Mouse (Mus musculus): Measurements from ENCODE around the gene Gm42674.

Gene Gm42674

DNA sequence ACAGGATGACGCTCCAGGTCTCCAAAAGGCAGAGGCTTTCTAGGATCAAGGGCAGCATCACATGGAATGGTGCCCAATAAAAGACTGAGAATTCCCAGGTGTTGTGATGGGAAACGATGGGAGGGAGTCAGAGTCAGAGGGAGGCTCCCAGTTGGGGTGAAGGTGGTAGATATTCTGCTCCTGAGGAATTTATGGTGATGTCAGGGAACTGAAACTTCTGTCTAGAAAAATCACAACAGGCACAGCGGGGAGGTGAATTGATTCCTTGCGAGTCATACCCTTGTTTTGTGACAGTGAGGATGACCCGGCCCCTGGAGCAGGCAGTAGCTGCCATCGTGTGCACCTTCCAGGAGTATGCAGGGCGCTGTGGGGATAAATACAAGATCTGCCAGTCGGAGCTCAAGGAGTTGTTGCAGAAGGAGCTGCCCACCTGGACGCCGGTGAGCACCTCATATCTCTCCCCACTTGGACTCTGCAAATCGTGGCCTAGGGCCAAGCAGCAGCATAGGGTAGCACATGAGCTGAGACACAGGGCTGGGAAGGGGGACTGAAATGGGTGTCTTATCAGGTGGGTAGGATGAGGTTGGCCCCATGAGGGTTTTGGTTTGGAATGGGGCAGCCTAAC, at the start of gene Gm42674:
Gene Gm42674, plus strand, starts transcription at position 419 of the 625 bp plus-strand sequence.
- DNase-seq (ENCODE audit: low spot score in 2 of 2): no peak

DNA sequence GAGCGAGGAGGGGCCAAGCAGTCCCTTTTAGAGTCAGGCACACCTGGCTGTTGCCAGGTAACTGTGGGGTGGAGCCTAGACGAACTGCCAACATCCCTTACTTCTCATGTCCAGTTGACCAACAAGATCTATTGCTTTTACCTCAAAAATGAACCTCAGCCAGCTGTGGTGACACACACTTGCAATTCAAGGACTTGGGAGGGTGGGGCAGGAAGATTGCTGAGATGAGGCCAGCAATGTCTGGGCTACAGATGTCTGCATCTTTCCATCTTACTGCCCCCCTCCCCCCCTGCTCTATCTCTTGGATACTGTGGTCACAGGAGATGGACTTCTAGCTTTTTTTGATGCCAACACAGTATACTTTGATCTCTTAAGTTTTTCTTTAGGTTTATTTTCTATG, 49.5 kb upstream of the Gm42674 start:
- no peak for DNase-seq (ENCODE audit: low spot score in 2 of 2)

DNA sequence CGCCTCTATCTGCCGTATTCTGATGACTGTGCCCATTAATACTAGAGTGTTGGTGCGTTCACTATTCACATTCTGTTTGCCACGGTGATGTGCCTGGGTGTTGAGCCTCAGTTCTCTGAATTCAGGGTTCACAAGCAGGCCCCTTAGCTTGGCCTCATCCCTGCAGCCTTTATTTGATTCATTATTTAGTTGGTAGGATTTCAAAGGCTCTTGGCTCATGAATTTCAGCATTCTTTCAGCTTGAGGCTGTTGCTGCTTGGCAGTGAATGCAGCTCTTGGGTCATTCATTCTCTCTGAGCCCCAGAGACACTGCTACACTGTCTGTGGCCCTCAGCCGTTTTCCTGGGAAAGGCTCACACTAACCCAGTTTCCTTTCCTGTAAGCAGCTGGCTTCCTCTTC, 45.8 kb upstream of the Gm42674 start:
- no peak for DNase-seq (ENCODE audit: low spot score in 2 of 2)

DNA sequence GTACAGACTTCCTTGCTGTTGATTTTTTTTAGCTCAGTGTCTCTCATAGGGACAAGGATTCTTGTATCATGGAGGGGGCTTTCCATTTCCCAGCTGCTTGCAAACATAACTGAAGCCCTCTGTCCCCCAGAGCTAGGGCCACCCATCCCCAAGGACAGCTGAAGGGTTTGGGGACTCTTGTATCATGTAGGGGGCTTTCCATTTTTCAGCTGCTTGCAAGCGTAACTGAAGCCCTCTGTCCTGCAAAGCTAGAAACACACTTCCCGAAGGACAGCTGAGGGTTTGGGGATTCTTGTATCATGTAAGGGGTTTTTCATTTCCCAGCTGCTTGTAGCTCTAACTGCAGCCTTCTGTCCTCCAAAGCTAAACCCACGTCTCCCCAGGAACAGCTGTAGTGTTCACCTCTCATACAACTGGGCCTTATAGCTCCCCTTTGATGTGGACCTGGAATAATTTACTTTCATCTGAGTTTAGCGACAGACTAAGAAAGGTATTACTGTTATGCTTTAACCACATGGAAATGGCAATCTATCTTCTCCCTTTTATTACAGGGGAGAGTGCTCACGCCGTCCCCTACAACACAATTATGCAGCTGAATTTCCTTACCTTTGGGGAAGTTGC, 41.6 kb upstream of the Gm42674 start, which contains the start of gene S100a3:
Gene S100a3, plus strand, starts transcription at position 571 of the 621 bp plus-strand sequence.
- no peak for DNase-seq (ENCODE audit: low spot score in 2 of 2)

DNA sequence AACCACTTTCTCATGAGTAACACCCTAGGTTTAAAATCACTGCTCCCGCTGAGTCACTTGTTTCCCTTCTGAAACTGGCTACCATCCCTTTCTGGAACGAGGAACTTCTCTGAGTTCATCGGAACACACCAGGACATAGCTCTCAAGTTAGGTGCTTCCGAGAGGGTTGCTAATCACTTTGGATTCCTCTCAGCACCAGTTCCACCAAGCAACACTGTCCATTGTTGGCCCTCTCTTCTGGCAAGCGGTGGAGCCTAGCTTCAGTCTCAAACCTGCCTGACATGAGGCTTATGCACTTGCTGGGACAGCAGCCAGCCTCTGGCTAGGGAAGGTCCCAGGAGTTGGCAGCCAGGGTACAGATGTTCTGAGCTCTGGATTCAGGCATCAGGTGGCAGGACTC, 27.0 kb upstream of the Gm42674 start:
- no peak for DNase-seq (ENCODE audit: low spot score in 2 of 2)

DNA sequence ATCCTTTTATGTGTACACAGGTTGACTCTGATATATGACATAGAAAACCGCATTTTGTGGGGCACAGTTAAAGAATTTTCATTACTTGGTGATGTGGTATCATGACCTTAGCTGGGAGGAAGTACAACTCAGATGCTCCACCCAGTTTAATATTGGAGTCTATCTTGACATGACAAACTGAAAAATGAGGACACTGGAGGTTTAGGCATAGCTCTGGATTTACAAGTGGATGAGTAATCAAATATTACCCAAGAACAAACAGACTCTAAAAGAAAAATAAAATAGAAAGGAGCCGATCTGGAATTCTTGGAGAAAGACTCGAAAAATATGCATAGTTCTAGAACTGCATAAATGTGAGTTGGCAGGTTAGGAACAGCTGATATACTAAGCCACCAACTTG, 26.4 kb upstream of the Gm42674 start:
- DNase-seq (ENCODE audit: low spot score in 2 of 2): no peak

DNA sequence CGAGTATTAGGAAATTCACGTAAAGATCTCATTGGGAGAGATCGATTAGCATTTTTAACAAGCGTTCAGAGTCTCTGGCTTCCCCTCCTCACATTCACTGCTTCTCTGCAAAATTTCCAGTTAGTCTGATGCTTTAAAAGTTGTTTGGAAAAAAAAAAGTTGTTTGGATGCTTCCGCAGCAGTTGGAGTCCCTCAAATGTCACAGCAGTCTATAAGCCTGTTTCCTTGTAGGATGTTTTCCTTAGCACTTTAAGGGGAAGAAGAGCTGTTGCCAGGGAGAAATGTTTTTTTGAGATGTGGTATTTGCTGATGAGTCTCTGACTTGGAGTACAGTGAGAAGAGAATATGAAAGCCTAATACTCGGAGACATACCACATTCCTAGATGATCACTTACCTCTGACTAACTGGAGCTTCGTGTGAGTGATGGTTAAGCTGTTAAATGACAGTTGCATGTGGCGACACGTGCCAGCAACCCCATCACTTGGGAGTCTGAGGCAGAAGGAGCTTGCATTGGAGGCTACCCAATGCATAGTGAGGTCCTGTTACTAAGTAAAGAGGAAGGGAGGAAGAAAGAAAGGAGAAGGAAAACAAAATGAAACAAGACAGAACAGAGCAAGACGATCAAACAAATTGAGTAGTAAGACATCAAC, 25.2 kb upstream of the Gm42674 start:
- DNase-seq (ENCODE audit: low spot score in 2 of 2): no peak

DNA sequence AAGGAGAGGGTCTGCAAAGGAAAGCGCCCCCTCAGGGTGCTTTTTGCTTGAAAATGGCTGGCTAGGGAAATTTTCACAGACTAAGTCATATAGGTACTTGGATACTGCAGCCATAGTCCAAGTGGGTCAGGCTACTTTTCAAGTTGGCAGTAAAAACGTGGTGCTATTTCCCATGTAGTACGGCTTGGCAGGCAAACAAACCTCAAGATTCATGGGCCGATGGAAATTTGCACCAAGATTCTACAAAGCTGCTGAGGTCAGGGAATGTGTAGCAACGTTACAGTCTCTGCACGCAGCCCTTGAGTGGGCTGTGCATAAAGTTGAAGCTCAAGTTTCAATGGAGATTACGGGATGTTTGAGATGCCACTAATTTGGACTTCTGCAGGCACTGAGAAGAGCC, 22.3 kb upstream of the Gm42674 start:
- DNase-seq (ENCODE audit: low spot score in 2 of 2): no peak

DNA sequence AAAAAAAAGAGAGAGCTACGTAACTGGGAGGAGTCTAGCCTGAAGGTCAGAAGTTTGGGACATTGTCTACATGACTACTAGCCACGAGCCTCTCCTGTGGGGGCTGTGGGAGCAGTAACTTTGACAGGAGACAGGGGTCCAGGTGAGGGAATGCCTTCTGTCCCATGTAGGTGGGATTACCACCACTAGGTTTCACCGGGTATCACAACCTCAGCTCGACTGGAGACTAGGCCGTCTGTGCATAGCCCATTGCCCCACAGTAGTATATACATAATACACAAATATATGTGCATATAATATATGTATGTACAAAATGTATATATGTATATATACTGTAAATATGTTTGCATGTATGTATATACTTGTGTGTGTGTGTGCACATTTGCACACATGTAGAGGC, 20.6 kb upstream of the Gm42674 start:
- no peak for DNase-seq (ENCODE audit: low spot score in 2 of 2)

DNA sequence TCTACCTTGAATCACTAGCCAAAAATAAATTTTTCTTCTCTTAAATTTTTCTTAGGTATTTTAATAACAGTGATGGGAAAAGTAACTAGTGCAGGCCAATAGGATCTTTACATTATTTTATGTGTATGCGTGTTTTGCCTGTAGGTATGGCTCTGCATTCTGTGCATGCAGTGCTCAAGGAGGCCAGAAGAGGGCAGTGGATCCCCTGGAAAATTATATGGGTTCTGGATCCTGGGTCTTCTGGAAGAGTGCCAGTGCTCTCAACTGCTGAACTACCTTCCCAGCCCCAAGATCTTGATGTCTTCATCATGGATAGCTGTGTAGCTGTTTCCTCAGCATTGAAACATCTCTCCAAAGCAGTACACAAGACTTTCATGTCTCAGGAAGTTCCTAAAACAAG, 19.5 kb upstream of the Gm42674 start:
- no peak for DNase-seq (ENCODE audit: low spot score in 2 of 2)

DNA sequence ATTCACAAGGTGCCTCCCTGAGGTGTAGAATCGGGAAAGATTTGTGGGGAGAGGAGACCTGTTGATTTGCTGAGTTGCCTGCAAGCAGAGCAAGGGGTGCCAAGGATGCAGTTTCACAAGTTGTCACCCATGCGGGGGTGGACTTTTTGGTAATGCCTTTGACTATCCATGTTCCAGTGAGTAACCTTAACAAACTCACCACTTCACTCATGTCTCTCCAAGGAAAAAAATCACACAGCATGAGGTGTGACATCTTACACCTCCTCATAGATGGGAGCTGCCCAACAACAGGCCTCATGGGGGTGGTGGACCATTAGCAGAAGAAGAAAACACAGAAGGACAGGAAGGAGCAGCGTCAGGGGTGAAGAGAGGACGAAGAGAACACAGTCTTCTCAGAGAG, 19.1 kb upstream of the Gm42674 start:
- DNase-seq (ENCODE audit: low spot score in 2 of 2): no peak

DNA sequence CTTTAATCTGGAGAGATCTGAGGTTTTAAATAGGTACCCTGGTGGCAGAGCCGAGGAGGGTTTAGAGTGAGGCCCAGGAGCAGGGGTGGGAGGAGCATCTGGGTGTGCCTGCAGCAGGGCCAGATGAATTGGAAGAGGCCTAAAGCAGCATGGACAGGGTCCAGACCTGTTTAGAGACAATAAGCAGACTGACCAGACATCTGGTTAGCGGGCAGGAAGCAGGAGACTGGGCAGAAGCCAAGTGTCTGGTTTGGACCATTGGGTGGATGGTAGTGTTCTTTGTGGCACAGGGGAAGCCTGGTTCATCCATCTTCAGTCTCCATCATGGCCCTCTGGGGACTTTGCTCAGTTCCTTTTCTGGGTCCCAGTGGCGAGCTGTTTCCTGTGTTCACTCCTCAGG, 17.8 kb upstream of the Gm42674 start:
- DNase-seq (ENCODE audit: low spot score in 2 of 2): no peak

DNA sequence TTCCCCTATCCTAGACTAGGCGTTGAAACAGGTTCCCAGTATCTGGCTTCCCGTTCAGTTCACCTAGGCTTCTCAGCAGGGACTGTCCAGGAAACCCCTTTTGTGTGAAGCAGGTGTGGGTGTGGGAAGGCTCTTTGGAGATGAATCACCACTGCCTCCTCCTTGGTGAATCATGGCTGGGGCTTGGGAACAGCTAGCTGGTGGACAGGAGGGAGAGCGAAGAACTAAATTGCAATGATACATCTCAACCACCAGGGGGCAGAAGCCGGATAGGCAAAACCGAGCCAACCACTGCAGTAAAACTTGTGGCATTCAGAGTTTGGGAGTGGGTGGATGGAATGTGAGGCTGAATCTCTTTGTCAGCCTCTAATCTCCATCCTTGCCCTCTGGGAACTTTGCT, 16.1 kb upstream of the Gm42674 start:
- DNase-seq (ENCODE audit: low spot score in 2 of 2): peak; percentile 60 to 73

DNA sequence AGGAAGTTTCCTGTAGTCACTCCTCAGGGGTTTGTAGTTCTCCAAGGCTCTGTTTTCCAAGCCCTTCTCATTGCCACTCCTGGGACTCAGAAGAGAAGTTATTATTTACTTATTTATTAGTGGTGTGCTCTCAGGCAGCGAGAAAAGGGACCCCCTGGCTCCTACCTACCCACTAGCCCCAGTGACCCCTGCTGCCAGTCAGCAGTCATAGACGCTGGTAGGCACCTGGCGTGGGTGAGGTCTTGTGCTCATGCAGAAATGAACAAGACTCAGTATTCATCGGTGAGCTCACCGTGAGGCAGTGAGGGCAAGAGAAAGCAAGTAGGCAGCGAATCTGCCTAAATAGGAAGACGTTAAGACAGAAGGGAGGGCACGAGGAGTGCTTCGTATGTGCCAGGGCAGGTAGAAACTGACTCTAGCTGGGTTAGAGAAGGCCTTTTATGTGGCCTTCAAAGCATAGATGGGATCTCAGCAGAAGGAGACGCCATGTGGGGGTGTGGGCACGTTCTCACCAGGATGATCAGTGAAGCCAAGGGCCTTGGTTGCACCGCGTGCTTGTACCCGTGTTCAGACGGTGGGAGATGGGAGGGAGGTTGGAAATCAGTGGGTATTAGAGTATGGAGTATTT, 15.6 kb upstream of the Gm42674 start:
- peak; percentile 37 to 45 for DNase-seq (ENCODE audit: low spot score in 2 of 2)

DNA sequence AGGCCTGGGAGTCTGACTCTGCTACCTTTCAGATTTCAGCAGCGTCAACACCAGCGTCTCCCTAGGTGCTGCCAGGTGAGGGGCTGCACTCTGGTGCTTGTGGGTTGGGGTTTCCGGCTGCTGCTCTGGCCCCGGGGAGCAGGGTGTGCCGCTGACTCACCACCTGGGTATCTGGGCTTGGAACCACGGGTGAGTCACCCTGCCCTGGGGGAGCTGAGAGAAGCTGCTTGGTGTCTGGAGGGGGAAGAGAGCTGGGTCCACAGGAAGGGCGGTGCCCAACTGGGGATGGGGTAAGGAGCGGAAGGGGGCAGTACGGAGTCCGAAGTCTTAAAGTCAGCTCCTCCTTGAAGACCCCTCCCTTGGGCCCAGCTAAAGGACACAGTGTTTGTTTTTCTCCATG, 14.8 kb upstream of the Gm42674 start:
- peak; percentile 96 to 98 for DNase-seq (ENCODE audit: low spot score in 2 of 2)

DNA sequence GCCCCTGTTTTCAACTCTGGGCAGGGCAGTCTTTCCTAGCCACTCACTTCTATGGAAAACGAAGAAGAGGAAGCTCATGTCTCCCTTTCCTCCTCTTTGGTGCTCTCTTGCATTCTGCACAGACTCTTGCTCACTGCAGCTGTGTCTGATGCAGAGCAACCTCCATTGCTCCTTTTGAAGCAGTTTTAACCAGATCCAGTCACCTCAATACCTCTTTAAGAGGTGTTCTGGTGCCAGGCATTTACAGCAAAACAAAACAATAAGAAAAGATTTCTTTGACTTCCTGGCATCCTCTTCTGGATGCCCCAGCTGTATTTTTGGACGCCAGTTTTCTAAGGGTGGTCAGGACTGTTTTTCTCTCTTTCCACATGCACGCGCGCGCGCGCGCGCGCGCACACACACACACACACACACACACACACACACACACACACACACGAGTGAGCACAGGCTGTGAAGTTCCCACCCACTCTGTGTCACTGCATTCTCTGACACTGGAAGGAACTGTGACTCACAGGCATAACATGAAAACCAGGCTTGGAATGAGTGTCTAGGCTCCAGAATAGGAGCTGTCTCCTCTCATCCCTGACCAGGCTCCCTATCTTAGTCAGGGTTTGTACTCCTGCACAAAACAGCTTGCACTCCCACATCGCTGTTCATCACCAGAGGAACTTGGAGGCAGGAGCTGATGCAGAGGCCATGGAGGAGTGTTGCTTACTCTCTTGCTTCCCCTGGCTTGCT, 14.2 kb upstream of the Gm42674 start:
- peak; percentile 61 to 65 for DNase-seq (ENCODE audit: low spot score in 2 of 2)

DNA sequence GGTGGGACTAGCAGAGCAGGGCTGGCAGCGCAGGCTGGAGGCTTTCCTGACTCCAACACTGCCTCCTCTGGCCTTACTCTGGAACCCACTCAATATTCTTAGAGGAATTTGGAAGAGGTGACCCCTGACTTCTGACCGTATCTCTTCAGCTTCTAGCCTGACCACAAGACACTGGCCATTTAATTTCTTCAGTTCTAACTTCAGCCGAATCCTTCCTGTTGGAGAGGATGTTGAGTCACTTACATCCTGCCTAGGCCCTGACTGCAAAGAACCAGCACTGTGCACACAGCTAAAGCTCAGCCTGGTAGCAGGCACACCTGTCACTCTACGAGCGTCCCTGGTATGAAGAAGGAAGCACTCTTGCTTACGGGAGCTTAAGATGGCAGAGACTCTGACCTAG, 12.3 kb upstream of the Gm42674 start:
- DNase-seq (ENCODE audit: low spot score in 2 of 2): peak; percentile 63 to 69

DNA sequence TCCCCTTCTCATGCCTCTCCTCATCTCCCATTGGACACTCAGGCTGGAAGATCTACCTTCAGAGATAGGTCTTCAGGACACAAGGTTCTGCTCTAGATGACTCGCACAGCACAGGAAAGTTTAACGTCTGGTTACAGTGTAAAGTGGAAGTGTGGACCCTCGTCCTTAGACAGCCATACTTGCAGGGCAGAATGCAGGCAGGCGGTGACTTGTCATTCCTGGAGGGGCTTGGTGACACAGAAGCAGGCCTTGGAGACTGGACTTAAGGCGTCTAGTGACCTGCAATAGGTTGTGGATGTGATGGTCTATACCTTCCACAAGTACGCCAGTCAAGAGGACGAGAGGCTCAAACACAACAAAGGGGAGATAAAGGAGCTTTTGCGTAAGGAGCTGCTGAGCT, 11.8 kb upstream of the Gm42674 start, which contains the start of gene S100a2:
Gene S100a2, plus strand, starts transcription at position 301 of the 400 bp plus-strand sequence.
- no peak for DNase-seq (ENCODE audit: low spot score in 2 of 2)

DNA sequence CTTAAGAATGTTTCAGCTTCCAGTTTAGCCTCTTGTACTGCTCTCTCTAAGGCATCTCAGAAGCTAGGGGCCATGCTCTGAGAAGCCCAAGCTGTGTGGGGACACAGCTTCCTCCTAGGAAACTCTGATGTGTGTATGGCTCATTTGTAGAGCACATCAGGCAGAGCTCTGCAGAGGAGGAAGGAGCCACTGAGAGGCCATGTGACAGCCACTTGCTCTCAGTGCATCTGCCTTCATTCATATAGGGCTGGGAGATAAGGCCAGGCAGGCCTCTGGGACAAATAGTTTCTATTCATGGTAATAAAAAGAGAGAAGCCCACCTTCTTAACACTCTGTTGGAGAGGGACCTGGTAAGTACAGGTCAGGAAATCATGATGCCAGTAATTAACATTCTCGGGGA, 7.2 kb upstream of the Gm42674 start:
- DNase-seq (ENCODE audit: low spot score in 2 of 2): no peak

DNA sequence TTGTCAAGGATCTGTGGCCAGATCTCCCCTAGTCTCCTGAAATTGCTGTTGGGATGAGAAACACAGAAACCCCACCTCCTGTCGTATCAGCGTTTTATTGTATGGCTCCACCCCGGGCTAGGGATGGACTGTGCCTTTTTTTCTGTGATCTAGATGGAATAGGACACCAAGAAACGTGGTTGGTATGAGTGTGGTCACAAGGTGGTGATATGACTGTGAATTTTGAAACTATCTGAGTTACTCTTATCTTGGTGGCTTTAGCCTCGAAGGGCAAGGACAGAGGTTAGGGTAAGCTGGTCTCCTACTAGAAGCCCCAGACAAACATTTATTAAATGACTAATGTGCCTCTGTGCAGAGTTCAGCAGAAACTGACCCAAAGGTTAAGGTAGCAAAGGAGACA, 6.1 kb upstream of the Gm42674 start:
- no peak for DNase-seq (ENCODE audit: low spot score in 2 of 2)

DNA sequence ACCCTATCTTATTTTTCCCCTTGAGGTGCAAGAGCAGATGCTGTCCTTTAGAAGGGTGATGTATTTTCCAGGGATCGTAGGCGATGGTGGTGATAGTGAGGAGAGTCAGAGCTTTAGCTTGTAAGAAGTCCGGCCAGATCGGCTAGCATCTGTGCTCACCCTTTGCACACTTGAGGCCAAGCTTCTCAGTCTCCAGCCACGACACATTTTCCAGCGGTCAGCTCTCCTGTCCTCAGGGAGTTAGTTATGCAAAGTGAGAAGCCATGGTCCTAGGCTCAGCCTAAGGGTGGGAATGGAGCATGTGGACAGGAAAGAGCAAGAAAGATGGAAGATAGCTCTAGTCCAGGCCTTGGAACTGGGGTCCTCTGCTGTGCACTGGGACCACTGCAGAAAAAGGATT, 4.9 kb upstream of the Gm42674 start:
- no peak for DNase-seq (ENCODE audit: low spot score in 2 of 2)

DNA sequence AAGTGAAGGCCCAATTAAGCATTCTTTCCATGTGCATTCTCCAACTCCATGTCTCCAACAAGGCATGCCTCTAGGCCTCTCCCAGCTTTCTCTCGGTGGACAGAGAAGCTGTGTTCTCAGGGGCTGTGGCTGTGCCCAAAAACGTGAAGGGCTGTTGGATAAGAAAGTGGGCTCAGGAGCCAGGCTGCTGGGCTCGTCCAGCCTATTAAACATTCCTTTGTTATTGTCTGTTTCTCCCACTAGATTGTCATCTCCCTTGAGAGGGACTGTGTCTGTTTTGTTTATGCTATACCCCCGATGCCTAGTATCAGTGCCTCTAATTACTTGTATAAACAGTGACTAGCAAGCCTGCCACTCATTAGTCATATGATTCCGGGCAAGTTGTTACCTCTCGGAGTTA, 4.0 kb upstream of the Gm42674 start:
- DNase-seq (ENCODE audit: low spot score in 2 of 2): no peak

All from natural killer cell, adult 2 months (primary cell).